Mouse (Mus musculus): ENCODE measurements around the gene Olfr539. TPM values are rescaled to one million over a fixed set of nuclear protein-coding genes. Genes with fewer than 3 reads are reported as not detected.
"Not testable (repeated sequence)": the region's sequence is repeated elsewhere in the genome, so short reads cannot be mapped to it uniquely, and the experiment has no call there.

The Olfr539 gene
- total and polyA plus RNA-seq, 3 experiments = not detected

DNA sequence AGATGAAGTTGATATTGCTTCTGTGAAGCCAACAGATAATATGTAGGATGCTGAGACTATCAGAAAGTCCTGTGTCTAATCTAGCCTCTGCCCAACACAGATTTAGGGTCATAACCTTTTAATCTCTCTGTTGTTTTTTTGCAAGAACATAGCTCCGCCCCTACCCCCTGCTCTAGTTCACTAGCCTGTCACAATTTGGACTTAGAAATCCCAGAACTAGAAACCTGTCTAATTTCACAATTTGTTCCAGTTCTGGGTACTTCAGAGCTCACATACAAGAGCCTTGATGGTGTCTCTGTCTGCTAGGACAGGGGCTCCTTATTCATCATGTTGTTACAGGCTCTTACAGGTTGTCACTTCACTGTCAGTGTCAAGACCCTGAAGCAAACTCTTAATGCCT, 29.2 kb upstream of the Olfr539 start:
- H3K27me3 ChIP-seq (replicated peaks) = peaks cover 54% of the 10 kb centered on the region
- DNase-seq (ENCODE audit: extremely low read depth) = no peak
- dilution Hi-C loops (cut with MboI; ENCODE audit: extremely low pct_ligation_motif_present, extremely low pct_unique_long_range_greater_than_20kb, low sequenced_read_pairs) (no loop called here), in situ Hi-C loops (cut with MboI; ENCODE audit: low pct_ligation_motif_present, low pct_unique_long_range_greater_than_20kb, low sequenced_read_pairs) (no loop called here)
- no peak overlapping the region for H3K4me3 ChIP-seq (replicated peaks in 1 of 3; ENCODE audit: low read depth in 2 of 3, low read length in 2 of 3, poor library complexity in 1 of 3)
- no peaks in the 10 kb centered on the region for H3K9me3 ChIP-seq (replicated peaks; ENCODE audit: low read length)
- H3K79me2 ChIP-seq (replicated peaks; ENCODE audit: control insufficient read depth, extremely low read depth, insufficient read depth, poor library complexity, severe bottlenecking) = no peaks in the 10 kb centered on the region
- no peak overlapping the region for H3K4me2 ChIP-seq (ENCODE audit: insufficient read depth, low read depth, poor library complexity, severe bottlenecking)
- H3K4me1 ChIP-seq (ENCODE audit: control insufficient read depth in 1 of 2, insufficient read depth in 2 of 2) = no peaks in the 10 kb centered on the region
- no peaks in the 10 kb centered on the region for H3K36me3 ChIP-seq (replicated peaks in 1 of 2; ENCODE audit: control insufficient read depth in 1 of 2, insufficient read depth in 1 of 2, low read length in 1 of 2)
- H3K9ac ChIP-seq (ENCODE audit: insufficient read depth, low read depth) = no peak overlapping the region
- TF ChIP-seq E2F4 (IDR thresholded peaks at IDR 0.05; ENCODE audit: insufficient replicate concordance, low read depth, low read length) (no peak), USF2 (conservative IDR thresholded peaks at IDR 0.05; ENCODE audit: low read depth, low read length) (no peak), CHD2 (IDR thresholded peaks at IDR 0.05; ENCODE audit: low read length) (no peak), KAT2A (IDR thresholded peaks at IDR 0.05; ENCODE audit: insufficient replicate concordance, low read length) (no peak), MEF2A (IDR thresholded peaks at IDR 0.05; ENCODE audit: borderline replicate concordance, low read depth, low read length) (no peak), MAX (IDR thresholded peaks at IDR 0.05; ENCODE audit: low read length) (no peak), JUND (conservative IDR thresholded peaks at IDR 0.05; ENCODE audit: low read depth, low read length) (no peak), NRF1 (IDR thresholded peaks at IDR 0.05; ENCODE audit: low read depth, low read length) (no peak), ZC3H11A (IDR thresholded peaks at IDR 0.05; ENCODE audit: low read depth, low read length) (no peak), PAX5 (IDR thresholded peaks at IDR 0.05; ENCODE audit: low read length) (no peak), SMC3 (IDR thresholded peaks at IDR 0.05; ENCODE audit: low read depth, low read length) (no peak)
- H3K27ac ChIP-seq (ENCODE audit: insufficient read depth, low read depth) = no peak overlapping the region

DNA sequence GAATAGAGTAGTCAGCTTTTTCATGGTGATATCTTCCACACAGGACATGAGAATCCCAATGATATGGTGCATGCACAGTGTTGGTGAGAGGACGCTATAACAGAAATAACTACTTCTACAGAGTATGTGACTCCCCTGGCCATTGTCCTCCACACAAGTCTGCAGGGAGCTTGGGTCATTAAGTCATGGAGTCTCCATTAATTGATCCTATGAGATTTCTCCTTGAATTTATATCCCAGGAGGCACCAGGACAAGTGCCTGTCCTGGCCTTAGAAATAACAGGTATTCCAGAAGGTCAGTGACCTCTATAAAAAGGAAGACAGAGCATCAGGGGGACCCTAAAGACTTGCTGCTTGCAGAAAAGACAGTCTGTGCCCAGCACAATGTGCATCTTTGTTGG, 13.6 kb upstream of the Olfr539 start, which contains the start of gene Olfr53:
Gene Olfr53, plus strand, starts transcription at position 301 of the 400 bp plus-strand sequence.
- DNase-seq (ENCODE audit: extremely low read depth) = no peak
- dilution Hi-C loops (cut with MboI; ENCODE audit: extremely low pct_ligation_motif_present, extremely low pct_unique_long_range_greater_than_20kb, low sequenced_read_pairs) = no loop called here
- in situ Hi-C loops (cut with MboI; ENCODE audit: low pct_ligation_motif_present, low pct_unique_long_range_greater_than_20kb, low sequenced_read_pairs) = no loop called here
- Histone ChIP-seq H3K4me3 (replicated peaks in 1 of 3; ENCODE audit: low read depth in 2 of 3, low read length in 2 of 3, poor library complexity in 1 of 3) (no peak within 1 kb of the TSS), H3K4me2 (ENCODE audit: insufficient read depth, low read depth, poor library complexity, severe bottlenecking) (no peak within 1 kb of the TSS), H3K9me3 (replicated peaks; ENCODE audit: low read length) (no peaks in the 10 kb centered on the region), H3K27ac (ENCODE audit: insufficient read depth, low read depth) (no peak within 1 kb of the TSS), H3K79me2 (replicated peaks; ENCODE audit: control insufficient read depth, extremely low read depth, insufficient read depth, poor library complexity, severe bottlenecking) (no peaks in the 10 kb centered on the region), H3K4me1 (ENCODE audit: control insufficient read depth in 1 of 2, insufficient read depth in 2 of 2) (no peaks in the 10 kb centered on the region), H3K27me3 (replicated peaks) (peaks cover 32% of the 10 kb centered on the region), H3K9ac (ENCODE audit: insufficient read depth, low read depth) (no peak within 1 kb of the TSS), H3K36me3 (replicated peaks in 1 of 2; ENCODE audit: control insufficient read depth in 1 of 2, insufficient read depth in 1 of 2, low read length in 1 of 2) (no peaks in the 10 kb centered on the region)
- TF ChIP-seq KAT2A (IDR thresholded peaks at IDR 0.05; ENCODE audit: insufficient replicate concordance, low read length) = no peak
- no peak for TF ChIP-seq ELF1 (IDR thresholded peaks at IDR 0.05; ENCODE audit: low read depth, low read length)
- no peak for TF ChIP-seq SIN3A (IDR thresholded peaks at IDR 0.05; ENCODE audit: low read length)
- TF ChIP-seq ZC3H11A (IDR thresholded peaks at IDR 0.05; ENCODE audit: low read depth, low read length) = no peak
- no peak for TF ChIP-seq RAD21 (IDR thresholded peaks at IDR 0.05; ENCODE audit: low read depth, low read length)
- no peak for TF ChIP-seq RCOR1 (conservative IDR thresholded peaks at IDR 0.05; ENCODE audit: low read depth, low read length)
- no peak for TF ChIP-seq BHLHE40 (IDR thresholded peaks at IDR 0.05; ENCODE audit: low read depth, low read length)
- TF ChIP-seq USF2 (conservative IDR thresholded peaks at IDR 0.05; ENCODE audit: low read depth, low read length) = no peak

DNA sequence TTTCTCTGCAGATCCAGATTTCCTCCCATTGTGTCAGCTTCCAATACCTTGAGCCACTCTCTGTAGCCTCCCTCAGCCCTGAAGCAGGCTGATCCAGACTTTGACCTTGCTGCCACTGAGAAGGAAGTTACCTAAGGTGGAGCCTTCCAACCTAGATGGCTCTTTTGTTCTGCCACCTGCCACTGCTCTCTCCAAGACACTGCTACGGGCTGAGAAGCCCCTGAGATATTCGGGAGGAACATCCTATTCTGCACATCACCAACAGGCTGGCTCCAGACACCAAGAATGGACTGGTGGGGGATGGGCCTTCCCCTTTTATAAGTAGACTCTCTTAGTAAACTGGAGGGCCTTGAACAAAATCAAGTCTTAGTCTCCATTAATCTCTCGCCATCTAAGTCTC, 11.0 kb downstream of the Olfr539 start:
- in situ Hi-C loops (cut with MboI; ENCODE audit: low pct_ligation_motif_present, low pct_unique_long_range_greater_than_20kb, low sequenced_read_pairs); H3K4me1 ChIP-seq (ENCODE audit: control insufficient read depth in 1 of 2, insufficient read depth in 2 of 2); H3K36me3 ChIP-seq (replicated peaks in 1 of 2; ENCODE audit: control insufficient read depth in 1 of 2, insufficient read depth in 1 of 2, low read length in 1 of 2); H3K27ac ChIP-seq (ENCODE audit: insufficient read depth, low read depth); H3K9ac ChIP-seq (ENCODE audit: insufficient read depth, low read depth); DNase-seq (ENCODE audit: extremely low read depth); H3K9me3 ChIP-seq (replicated peaks; ENCODE audit: low read length); H3K79me2 ChIP-seq (replicated peaks; ENCODE audit: control insufficient read depth, extremely low read depth, insufficient read depth, poor library complexity, severe bottlenecking); dilution Hi-C loops (cut with MboI; ENCODE audit: extremely low pct_ligation_motif_present, extremely low pct_unique_long_range_greater_than_20kb, low sequenced_read_pairs); H3K4me3 ChIP-seq (replicated peaks in 1 of 3; ENCODE audit: low read depth in 2 of 3, low read length in 2 of 3, poor library complexity in 1 of 3); H3K4me2 ChIP-seq (ENCODE audit: insufficient read depth, low read depth, poor library complexity, severe bottlenecking): not testable (repeated sequence)
- peaks cover 62% of the 10 kb centered on the region for H3K27me3 ChIP-seq (replicated peaks)

Data from CH12.LX (cell line).